Mouse (Mus musculus) retina, postnatal 1 day (tissue): ENCODE measurements around the gene Gm340.
A peak's percentile ranks its signal among the peaks of the same experiment; 100 is the strongest.

Experiments
- DNase-seq: peaks from one replicate; pipeline ENCODE4 v3.0.0-alpha.2; 2012

Gm340 gene

GRCm38 (mm10) chr19:41615606-41616224, 33.5 kb downstream of the Gm340 start:
- DNase-seq: peak; percentile 76

DNA sequence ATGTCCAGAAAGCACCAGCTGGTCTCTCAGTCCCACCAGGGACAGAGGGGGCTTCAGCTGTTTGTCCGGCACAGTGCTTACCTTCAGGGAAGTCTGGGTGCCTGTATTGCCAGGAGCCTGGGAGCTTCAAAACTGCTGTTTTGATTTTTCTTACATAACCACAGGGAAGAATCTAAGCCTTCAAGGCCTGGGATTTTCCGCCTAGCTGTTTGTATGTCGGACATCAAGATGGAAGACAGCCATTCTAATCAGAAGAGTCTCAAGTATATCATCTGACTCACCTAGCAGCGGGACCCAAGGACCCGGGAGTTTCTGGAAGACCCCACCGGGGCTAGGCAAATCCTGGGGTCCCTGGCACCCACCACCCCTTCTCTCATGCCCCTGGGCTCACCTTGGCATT, 34.1 kb downstream of the Gm340 start:
- DNase-seq: no peak

DNA sequence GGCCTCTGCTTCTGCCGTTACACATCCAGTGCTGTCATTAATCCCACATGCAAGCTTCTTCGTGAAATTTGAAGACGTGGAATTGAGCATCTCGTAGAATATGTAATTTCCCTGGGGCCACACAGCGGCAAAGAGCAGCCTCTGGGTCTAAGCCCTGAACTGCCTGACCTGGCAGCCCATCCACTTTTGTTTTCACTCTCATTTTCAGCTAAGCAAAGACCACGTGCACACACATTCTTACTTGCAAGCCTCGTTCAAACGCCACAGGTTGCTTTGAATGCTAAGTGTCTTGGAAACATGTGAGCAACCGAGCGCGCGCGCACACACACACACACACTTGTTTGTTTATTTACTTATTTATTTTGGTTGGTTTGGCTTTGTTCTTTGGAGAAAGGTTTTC, 34.9 kb downstream of the Gm340 start:
- no peak for DNase-seq

GRCm38 (mm10) chr19:41618153-41618657, 36.0 kb downstream of the Gm340 start:
- DNase-seq: peak; percentile 87

DNA sequence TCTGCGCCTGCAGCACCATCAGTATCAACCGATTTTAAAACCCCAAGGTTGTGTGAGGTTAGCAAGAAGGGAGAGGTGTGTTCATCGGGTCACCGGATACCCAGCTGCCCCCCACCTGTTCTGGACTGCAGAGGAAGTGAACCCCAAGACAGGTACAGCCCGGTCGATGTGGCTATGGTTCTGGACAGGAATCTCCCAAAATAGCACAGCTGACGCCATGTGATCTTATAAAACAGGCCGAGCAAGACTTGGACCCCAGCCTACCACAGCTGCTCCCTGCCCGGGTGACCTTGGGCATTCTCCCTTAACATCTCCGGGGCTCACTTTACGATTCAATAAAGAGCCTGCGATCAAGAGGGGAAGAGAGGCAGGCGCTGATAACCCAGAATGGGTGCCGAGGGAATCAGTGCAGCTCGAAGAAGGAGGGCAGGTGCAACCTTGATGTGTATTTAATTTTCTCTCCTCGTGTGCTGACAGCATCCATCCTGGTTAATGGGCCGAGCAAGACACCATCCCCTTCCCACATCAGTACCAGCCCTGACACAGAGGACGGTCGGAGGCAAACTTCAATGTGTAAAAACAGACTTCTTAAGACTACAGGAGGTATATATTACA, 36.7 kb downstream of the Gm340 start:
- DNase-seq: no peak

DNA sequence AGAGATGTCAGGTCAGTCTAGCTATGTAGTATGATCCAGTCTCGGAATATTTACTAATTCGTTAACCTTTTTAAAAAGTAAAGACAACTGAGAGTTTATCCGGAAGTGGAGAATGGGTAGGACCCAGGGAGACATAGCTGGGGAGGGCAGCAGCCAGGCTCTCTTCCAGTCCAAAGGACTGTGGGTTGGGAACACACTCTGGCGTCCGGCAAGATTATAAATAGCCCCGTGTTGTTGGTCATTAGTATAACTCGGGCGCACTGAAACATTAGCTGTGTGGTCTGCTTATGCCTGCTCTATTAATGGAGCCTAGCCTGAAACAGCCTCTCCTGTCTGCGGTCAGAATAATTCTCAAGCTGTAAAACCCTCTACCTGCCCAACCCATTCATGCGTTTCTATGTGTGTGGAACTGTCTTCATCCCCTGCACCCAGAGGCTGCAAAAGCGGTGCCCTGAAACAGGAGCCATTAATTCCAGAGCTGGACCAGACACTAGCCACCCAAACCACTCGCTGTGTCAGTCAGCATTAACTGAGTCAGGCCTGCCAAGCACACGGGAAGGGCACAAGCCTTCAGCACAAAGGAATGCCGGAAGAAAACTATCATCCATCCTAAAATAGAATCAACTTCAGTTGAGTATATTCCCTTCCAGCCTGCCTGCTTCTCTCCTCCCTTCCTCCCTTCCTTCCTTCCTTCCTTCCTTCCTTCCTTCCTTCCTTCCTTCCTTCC, 38.4 kb downstream of the Gm340 start:
- no peak for DNase-seq

DNA sequence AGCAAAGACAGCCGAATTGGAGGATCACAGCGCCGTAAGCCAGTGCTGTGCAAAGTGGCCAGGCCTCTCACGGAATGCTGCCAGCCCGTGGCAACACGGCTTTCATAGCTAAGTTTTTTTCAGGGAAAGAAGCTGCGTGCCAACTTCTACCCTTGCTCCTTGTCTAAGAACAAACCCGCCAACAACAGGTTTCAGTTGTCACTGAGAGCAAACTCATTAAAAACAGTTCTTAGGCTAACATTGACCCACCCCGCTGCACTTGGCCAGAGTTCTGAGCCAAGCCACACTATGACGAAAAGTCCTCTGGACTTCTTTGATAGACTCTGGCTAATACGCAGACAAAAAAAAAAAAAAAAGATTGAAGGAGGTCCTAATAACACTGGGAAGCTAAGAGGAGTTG, 46.8 kb downstream of the Gm340 start:
- no peak for DNase-seq

- DNase-seq: peak; percentile 84
Measured at GRCm38 (mm10) chr19:41629532-41629931, 47.4 kb downstream of the Gm340 start.

DNA sequence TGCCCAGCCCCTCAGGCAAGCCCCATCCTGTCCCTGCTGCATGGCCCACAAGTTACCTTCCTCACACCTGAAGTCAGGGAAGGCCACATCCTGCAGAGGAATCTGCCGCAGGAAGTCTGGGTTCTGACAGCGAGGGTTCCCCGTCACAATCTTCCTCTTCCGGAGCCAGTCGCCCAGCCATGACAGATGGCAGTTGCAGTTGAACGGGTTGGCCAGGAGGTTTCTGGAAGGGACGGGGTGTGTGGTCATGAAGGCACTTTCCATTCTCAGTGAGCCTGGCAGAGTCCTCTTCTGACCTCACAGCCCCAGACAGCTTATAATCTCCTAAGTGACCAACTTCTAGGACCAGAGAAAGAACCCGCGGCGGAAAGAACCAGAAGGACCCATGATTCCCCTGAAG, 51.9 kb downstream of the Gm340 start:
- no peak for DNase-seq

- peak; percentile 81 for DNase-seq
Measured at GRCm38 (mm10) chr19:41634999-41635398, 52.8 kb downstream of the Gm340 start.
